Mouse (Mus musculus) central nervous system, embryonic 11.5 days (tissue): Measurements from ENCODE around the gene Pfas. TPM values are rescaled to one million over a fixed set of nuclear protein-coding genes. Genes with fewer than 3 reads are reported as not detected.

Experiments used
- polyA plus RNA-seq: library from polyadenylated mRNA; depleted of rRNA; stranded (reverse); fragments of >200 nt; gene quantifications from 2 replicates; pipeline ENCODE4 v1.2.3, GENCODE M21; 2012; rRNA removed

Pfas gene
- polyA plus RNA-seq, result 37.7 and 41.5 TPM in 2 replicates

GRCm38 (mm10) chr11:69008182-69009121, at the start of gene Pfas:
TSS of gene Pfas (minus strand) at chr11:69008460.

GRCm38 (mm10) chr11:69045531-69046394, 37.5 kb upstream of the Pfas start, which contains the start of gene Aurkb:
TSS of gene Aurkb (plus strand) at chr11:69045647.

GRCm38 (mm10) chr11:69015644-69016441, 7.6 kb upstream of the Pfas start, which contains the start of gene Ctc1:
TSS of gene Ctc1 (plus strand) at chr11:69015911.

GRCm38 (mm10) chr11:68975085-68975484, 33.2 kb downstream of the Pfas start, which contains the start of gene Rangrf:
TSS of gene Rangrf (minus strand) at chr11:68975185.

GRCm38 (mm10) chr11:68967337-68968282, 40.6 kb downstream of the Pfas start, which contains the start of gene Slc25a35:
TSS of gene Slc25a35 (plus strand) at chr11:68968131.

GRCm38 (mm10) chr11:68957308-68957707, 51.0 kb downstream of the Pfas start, which contains the start of gene Arhgef15:
TSS of gene Arhgef15 (minus strand) at chr11:68957480.

Other genes with a start within 250 kb of the Pfas start
- 35.3 and 44.4 TPM in 2 replicates for gene Ndel1, start 136.6 kb downstream of the Pfas start, polyA plus RNA-seq
- 0.01 and 0.07 TPM in 2 replicates for gene Rnf222, start 119.9 kb downstream of the Pfas start, polyA plus RNA-seq
- gene Rpl26, start 106.9 kb downstream of the Pfas start, polyA plus RNA-seq, result 3,101 and 4,088 TPM in 2 replicates
- gene Odf4, start 81.4 kb downstream of the Pfas start, polyA plus RNA-seq, result 0.53 and 0.83 TPM in 2 replicates
- 10.0 and 11.0 TPM in 2 replicates for gene Arhgef15, start 51.0 kb downstream of the Pfas start, polyA plus RNA-seq
- 1.1 and 2.1 TPM in 2 replicates for gene Slc25a35, start 40.3 kb downstream of the Pfas start, polyA plus RNA-seq
- gene Rangrf, start 33.3 kb downstream of the Pfas start, polyA plus RNA-seq, result 30.4 and 44.3 TPM in 2 replicates
- 96.6 and 109 TPM in 2 replicates for gene Ctc1, start 7.5 kb upstream of the Pfas start, polyA plus RNA-seq
- gene Aurkb, start 37.2 kb upstream of the Pfas start, polyA plus RNA-seq, result 133 and 173 TPM in 2 replicates
- 10.2 and 17.2 TPM in 2 replicates for gene Borcs6, start 51.3 kb upstream of the Pfas start, polyA plus RNA-seq
- 21.2 and 36.6 TPM in 2 replicates for gene Tmem107, start 62.3 kb upstream of the Pfas start, polyA plus RNA-seq
- 124 and 131 TPM in 2 replicates for gene Vamp2, start 80.0 kb upstream of the Pfas start, polyA plus RNA-seq
- 8.0 and 9.8 TPM in 2 replicates for gene Per1, start 86.8 kb upstream of the Pfas start, polyA plus RNA-seq
- gene Hes7, start 111.9 kb upstream of the Pfas start, polyA plus RNA-seq, result 0.35 and 0.40 TPM in 2 replicates
- gene 9130213A22Rik, start 114.1 kb upstream of the Pfas start, polyA plus RNA-seq, result 0.14 and 0.15 TPM in 2 replicates
- 0.16 TPM in 2 replicates for gene Aloxe3, start 117.4 kb upstream of the Pfas start, polyA plus RNA-seq
- 0.05 TPM in 2 replicates for gene Alox12b, start 148.5 kb upstream of the Pfas start, polyA plus RNA-seq
- gene Alox8, start 189.4 kb upstream of the Pfas start, polyA plus RNA-seq, result 0.05 and 0.07 TPM in 2 replicates
- gene Gucy2e, start 228.6 kb upstream of the Pfas start, polyA plus RNA-seq, result 0.05 and 0.06 TPM in 2 replicates